Mouse (Mus musculus): ENCODE results near the gene Snap91. TPM values are rescaled to one million over a fixed set of nuclear protein-coding genes. Genes with fewer than 3 reads are reported as not detected.
A peak's percentile ranks its signal among the peaks of the same experiment; 100 is the strongest.

Gene Snap91
- total RNA-seq, 2 experiments from 2014 or later: 378 to 413 TPM

GRCm38 (mm10) chr9:86762477-86763376 lies 117.7 kb downstream of the Snap91 start:
- intact Hi-C loops (cut with DNase I): no loop called here
- no peak for DNase-seq

DNA sequence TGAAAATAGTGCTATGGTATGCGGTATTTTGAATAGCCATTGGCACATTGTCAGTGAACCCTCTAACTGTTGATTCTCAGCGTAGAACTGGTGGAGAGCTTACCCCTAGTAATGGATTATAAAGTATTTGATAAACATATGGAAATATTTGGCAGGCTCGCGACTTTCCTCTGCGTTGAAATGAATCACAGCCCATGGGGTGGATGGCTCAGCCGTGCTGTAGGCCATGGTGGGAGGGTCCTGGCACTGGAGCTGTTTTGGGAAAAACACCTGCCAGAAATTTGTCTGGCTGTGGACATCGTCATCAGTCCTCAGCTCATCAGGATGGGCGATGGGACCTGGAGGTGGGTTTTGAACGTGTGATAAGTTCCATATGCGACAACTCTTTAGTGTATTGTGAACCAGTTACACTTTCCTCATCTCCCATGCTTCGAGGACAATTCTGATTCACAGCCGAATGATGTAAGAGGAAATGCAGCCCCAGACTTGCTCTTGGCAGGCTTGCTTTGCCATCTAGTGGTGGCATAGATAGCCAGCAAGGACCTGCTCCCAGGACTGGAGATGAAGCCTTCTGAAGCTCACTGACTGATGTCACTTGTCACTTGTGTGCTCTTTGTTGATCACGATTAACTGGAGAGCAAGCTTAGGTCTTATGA lies 134.4 kb downstream of the Snap91 start:
- peak; percentile 72 for DNase-seq
- intact Hi-C loops (cut with DNase I): loop anchor here (5.0 kb wide), 1 partner anchor 154 kb away; no protein-coding TSS in a partner anchor

- intact Hi-C loops (cut with DNase I): no loop called here
- no peak for DNase-seq
These were observed 136.4 kb downstream of the Snap91 start for GRCm38 (mm10) chr9:86744041-86744440.

DNA sequence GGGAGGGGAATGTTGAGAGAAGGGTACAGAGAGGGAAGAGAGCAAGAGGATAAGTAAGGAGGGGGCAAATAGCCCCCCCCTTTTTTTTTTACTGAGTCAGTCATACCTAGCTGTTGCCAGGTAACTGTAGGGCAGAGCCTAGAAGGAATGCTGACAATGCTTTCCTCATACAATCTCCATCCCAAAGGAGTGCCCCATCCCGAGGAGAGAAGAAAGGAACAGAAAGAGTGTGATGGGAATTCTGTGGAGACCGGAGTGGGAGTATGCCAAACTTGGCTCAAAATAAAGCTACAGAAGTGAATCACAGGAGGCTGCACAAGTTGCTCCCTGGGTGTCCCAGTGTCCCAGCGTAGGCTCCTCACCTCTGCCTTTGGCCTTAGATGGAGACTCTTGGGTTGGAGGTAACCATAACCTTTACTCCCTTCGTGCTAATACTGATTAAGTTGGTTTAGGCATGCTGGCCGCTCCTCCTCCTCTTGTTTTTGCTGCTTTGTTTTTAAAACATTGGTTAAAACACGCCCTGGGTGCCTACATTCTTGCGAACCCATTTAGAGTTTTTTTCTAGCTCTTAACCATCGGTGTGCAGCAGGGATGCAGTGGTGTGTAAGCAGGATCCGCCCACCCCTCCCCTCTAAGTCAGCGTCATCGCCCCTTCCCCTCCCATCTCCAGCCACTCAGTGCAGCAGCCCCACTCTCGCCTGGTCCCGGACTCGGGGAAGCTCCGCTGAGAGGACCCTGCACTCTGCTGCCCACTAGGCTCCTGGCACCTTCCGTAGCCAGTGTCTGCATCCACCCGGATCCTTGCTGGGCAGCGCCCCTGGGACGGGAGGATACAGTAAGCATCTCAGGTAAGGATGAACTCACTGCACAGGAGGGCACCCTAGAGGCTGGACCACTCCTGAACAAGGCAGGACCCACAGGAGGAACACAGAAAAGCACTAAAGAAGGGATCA lies 137.2 kb downstream of the Snap91 start, which contains the start of gene Prss35:
Gene Prss35, plus strand, starts transcription at position 691 of the 953 bp plus-strand sequence.
- intact Hi-C loops (cut with DNase I): no loop called here
- peak; percentile 60 for DNase-seq

GRCm38 (mm10) chr9:86739971-86740370 lies 140.5 kb downstream of the Snap91 start:
- intact Hi-C loops (cut with DNase I): no loop called here
- DNase-seq: no peak

GRCm38 (mm10) chr9:86738801-86739200 lies 141.7 kb downstream of the Snap91 start:
- intact Hi-C loops (cut with DNase I): no loop called here
- no peak for DNase-seq

DNA sequence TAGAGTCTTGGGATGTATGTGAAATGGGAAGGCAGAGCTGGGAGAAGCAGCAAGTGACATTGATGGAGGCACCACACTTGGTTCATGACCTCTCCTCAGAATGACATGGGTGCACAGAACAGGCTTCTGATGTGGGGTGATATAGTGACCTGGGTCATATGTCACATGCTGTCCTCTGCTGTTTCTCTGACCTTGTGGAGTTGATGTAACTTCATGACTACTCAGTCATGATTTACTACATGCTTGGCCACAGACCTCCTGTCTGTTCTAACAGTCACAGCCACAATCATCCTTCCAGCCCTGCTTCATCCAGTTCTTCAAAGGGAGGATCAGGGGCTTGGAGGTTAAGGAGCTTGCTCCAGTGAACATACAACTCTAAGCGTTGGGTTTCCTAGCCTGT lies 142.4 kb downstream of the Snap91 start:
- intact Hi-C loops (cut with DNase I): no loop called here
- no peak for DNase-seq

GRCm38 (mm10) chr9:86736991-86737390 lies 143.5 kb downstream of the Snap91 start:
- no peak for DNase-seq
- intact Hi-C loops (cut with DNase I): no loop called here

GRCm38 (mm10) chr9:86734795-86735194 lies 145.7 kb downstream of the Snap91 start:
- intact Hi-C loops (cut with DNase I): no loop called here
- no peak for DNase-seq

DNA sequence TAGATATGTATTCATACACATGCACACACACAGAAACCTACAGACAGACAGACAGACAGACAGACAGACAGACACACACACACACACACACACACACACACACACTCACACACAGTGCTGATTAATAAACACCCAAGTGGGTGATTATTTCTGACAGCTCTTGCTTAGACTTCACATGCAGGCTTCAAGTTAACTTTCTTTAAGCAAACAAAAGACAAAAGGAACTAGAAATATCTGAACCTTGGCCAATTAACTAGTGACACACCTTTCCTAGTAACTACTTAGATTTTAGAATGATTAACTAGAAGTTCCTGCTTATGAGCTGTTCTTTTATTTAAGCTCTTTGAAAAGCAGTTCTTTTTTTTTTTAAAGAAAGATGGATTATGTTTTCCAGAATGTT lies 146.1 kb downstream of the Snap91 start:
- DNase-seq: no peak
- intact Hi-C loops (cut with DNase I): no loop called here

GRCm38 (mm10) chr9:86729811-86730210 lies 150.6 kb downstream of the Snap91 start:
- no peak for DNase-seq
- intact Hi-C loops (cut with DNase I): no loop called here

DNA sequence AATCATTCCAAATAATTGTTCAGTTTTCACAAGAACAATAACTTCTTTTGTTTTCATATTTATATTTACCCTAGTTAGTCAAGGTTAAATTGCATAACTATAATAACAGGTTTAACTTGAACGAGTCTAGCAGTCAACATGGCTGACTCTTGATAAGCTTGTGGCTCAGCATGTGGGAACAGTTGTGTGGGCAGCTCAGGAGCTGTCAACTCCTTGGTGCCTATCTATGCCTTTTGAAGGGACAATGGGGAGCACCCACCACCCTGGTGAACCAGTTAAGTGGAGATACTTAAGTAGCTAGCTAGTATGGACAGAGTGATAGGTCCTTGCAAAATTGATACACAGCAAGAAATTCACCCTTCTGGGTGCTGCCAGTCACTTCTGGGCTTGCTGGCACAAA lies 151.4 kb downstream of the Snap91 start:
- intact Hi-C loops (cut with DNase I): no loop called here

GRCm38 (mm10) chr9:86728214-86728814 lies 152.1 kb downstream of the Snap91 start:
- intact Hi-C loops (cut with DNase I): no loop called here

More for the DNA sequence above, 151.4 kb downstream of the Snap91 start:
- DNase-seq: no peak

GRCm38 (mm10) chr9:86726381-86726720 lies 154.1 kb downstream of the Snap91 start:
- DNase-seq: no peak
- intact Hi-C loops (cut with DNase I): no loop called here

More at GRCm38 (mm10) chr9:86728214-86728814, 152.1 kb downstream of the Snap91 start:
- DNase-seq: no peak

GRCm38 (mm10) chr9:86725604-86726380 lies 154.7 kb downstream of the Snap91 start:
- intact Hi-C loops (cut with DNase I): no loop called here
- no peak for DNase-seq

- intact Hi-C loops (cut with DNase I): no loop called here
- no peak for DNase-seq
These were observed 155.4 kb downstream of the Snap91 start for GRCm38 (mm10) chr9:86725066-86725465.

GRCm38 (mm10) chr9:86720794-86721193 lies 159.7 kb downstream of the Snap91 start:
- intact Hi-C loops (cut with DNase I): no loop called here

GRCm38 (mm10) chr9:86720227-86720626 lies 160.2 kb downstream of the Snap91 start:
- DNase-seq: no peak
- intact Hi-C loops (cut with DNase I): no loop called here

More at GRCm38 (mm10) chr9:86720794-86721193, 159.7 kb downstream of the Snap91 start:
- DNase-seq: no peak

- intact Hi-C loops (cut with DNase I): no loop called here
- DNase-seq: no peak
These were observed 163.3 kb downstream of the Snap91 start for GRCm38 (mm10) chr9:86717119-86717518.
